Mouse (Mus musculus) lung, adult 2 months (tissue): ENCODE data around the gene Msgn1.

Experiments used
- CTCF ChIP-seq: fragments of 200-500 bp; IDR thresholded peaks from 2 replicates; pipeline ENCODE4 v1.5.1; 2011; ENCODE audit warnings: mild to moderate bottlenecking, low read length, control low read depth; ENCODE audit not compliant: insufficient read depth
- POLR2A ChIP-seq: fragments of 200-500 bp; IDR thresholded peaks from 2 replicates; pipeline ENCODE4 v1.6.1; 2011; ENCODE audit warnings: low read depth, mild to moderate bottlenecking, control low read depth, low read length, borderline replicate concordance; ENCODE audit errors: extremely low read depth

- no peak for TF ChIP-seq CTCF
- TF ChIP-seq POLR2A: no peak
Measured at GRCm38 (mm10) chr12:11208872-11209271, at the start of gene Msgn1.
